Mouse (Mus musculus) frontal cortex, postnatal 36 days (tissue): Measurements from ENCODE around the gene Tubgcp4.
"Not testable (repeated sequence)": the region's sequence is repeated elsewhere in the genome, so short reads cannot be mapped to it uniquely, and the experiment has no call there.

Source experiments
- DNase-seq, 2 experiments: peaks; one replicate each; pipeline ENCODE4 v3.0.0; 2022; ENCODE audit warnings: low spot score in 2 of 2

Gene Tubgcp4

DNA sequence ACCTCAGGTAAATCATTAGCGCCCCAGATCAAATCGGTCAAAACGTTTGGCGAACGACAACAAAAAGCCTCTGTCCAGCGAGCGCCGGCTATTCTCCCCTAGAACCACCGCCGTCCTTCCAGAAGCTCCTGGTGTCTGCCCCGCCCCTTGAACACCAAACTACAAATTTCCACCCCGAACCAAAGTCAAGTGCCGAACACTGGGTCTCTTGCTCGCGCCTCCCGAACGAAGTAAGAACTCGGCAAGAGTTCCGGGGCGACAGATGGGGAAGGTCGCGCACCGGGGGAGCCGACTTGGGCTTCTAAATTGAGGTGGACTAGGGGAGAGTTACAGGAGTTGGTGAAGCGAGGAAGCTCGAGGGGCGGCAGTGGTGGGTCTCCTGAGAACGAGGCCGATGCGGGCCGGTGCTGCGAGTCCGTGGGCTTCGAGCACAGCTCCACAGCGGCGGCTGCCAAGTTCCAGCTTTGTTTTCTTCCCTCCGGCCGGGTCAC lies at the start of gene Tubgcp4:
Gene Tubgcp4, plus strand, starts transcription at position 174 of the 491 bp plus-strand sequence.
- DNase-seq, result no peak

DNA sequence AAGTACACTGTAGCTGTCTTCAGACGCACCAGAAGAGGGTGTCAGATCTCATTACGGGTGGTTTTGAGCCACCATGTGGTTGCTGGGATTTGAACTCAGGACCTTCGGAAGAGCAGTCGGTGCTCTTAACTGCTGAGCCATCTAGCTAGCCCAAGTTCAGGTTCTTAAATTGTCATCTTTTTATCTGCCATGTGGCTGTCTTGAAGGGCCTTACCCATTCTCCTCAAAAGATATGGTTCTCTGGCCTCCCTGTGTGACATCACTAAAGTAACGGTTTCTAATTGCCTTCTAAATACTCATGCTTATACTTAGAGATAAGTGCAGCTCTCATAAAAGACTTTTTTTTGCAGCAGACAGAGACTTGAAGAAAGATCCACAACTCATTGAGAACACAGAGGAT lies 44.2 kb upstream of the Tubgcp4 start:
- not testable (repeated sequence) for DNase-seq

DNA sequence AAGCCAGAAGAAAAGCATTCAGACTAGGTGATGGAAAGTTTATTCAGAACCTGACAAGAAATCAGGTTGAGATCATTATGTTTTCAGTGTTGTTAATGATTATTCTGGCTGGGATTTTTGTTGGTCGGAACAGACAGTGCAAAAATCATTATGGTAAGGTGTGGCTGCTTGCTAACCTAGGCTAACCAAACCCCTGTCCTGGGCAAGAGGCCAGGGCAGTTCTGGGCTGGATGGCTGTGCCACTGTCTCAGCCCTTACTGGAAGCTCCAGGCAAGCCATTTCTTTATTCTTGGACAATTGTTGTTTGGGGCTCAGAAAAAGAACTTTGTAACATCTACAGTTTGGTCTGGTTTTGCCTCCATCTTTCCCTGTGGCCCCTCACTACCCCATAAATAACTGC lies 42.9 kb upstream of the Tubgcp4 start:
- no peak for DNase-seq

DNA sequence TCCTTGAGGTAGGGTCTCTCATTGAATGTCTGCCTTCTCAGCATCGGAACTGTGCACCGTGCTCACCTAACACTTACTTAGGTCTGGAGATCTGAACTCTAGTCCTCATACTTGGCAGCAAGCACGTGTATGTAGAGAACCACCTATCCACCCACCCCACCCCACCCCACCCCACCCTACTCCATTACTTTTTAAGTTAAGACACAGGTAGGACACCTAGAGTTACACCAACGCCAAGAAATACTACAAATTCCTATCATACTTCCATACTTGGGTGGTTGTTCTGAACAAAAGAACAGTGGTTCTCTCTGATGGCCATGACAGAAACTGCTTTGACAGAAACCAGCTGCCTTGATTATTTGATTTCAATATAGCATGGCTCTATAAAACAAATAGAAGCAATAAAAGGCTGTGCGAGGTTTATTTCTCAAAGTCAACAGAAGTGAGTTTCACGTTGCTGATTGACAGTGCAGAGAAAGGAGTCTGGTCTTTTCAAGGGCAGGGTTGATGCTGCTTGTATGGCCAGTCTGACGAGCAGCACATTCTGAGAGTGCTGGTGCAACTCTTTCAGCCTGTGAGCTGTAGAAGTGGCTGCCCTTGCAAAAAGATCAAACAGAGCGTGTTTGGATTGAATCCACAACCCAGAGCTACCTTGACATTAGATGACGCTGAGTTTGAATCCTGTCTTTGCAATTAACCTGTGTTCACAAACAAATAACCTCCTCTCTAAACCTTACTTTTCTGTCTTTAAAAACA lies 41.4 kb upstream of the Tubgcp4 start:
- no peak for DNase-seq

DNA sequence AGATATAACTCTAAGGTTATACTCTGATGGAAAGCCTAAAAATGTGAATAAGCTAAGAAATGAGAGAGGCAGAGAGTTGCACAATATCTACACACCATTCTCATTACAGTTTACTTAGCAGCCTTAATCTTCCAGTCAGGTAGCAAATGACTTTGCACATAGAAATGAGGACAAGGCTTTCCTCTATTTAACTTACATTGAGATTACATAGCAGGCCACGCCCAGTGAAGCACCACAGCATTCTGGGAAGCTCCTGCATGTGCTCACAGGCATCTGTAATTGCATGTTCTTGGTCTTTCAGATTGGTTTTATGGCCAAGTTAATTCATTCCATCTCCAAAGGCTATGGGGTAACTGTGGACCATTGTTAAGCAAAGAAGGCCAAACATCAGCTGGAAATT lies 37.6 kb upstream of the Tubgcp4 start:
- DNase-seq, result no peak

- no peak for DNase-seq
These were observed 33.1 kb upstream of the Tubgcp4 start for GRCm38 (mm10) chr2:121137371-121137770.

GRCm38 (mm10) chr2:121139266-121140017 lies 31.0 kb upstream of the Tubgcp4 start:
- no peak for DNase-seq

DNA sequence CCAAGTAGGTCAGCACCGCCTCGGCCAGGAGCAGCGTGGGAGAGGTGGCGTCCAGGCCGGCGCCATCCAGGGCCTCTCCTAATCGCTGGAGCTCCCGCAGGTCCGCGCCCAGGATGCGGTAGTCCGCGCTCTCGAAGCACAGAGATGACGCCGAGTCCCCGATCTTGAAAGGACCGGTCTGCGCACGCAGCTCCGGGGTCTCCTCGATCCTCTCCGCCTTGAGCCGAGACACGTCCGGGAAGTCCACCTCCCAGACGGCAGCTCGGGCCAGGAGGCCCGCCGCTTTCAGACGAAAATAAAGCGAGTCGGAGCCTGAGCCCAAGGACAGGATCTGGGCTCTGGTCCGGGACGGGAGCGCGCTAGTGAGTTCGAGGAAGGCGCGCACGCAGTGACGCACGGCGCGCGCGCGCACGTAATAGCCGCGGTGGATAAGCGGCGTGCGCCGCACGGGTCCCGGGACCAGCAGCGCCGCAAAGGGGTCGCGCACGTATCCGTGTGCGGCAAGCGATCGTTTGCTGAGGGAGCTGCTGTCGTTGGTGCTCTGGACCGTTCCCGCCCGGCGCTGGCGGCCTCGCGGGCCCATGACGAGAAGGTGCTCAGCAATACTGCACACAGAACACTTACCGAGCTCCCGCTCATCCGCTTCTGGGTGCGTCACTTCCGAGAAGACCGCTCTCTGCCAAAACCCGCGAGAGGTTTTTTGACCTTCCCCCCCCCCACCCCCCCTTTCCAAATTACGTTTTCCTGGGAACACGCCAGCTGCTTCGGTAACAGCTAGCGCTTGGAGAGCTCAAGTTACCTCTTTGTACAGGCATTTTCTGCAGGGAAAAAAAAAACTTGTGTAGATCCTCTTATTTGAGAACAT lies 30.2 kb upstream of the Tubgcp4 start, which contains the start of the genes Adal and Lcmt2:
Gene Adal, plus strand, starts transcription at position 411 of the 865 bp plus-strand sequence.
Gene Lcmt2, minus strand, starts transcription at position 636 of the 865 bp plus-strand sequence.
- DNase-seq, result peak; percentile 92 to 95

- DNase-seq, result no peak
These were observed 29.0 kb upstream of the Tubgcp4 start for GRCm38 (mm10) chr2:121141216-121142035.

DNA sequence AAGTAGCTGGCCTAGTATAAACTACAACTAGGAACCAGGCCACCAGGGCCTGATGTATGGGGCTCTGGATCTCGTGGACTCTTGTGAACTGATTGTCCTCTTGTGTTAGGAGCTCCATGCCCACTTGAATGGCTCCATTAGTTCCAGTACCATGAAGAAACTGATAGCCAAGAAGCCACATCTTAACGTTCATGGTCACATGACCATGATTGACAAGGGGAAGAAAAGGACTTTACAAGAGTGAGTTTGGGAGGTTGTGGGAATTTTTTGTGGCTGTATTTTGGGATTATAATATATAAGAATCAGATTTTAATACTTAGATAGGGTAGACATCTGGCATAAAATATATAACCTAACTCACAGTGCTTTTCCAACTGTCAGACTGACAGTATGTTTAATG lies 28.0 kb upstream of the Tubgcp4 start:
- DNase-seq, result no peak

- no peak for DNase-seq
These were observed 20.8 kb upstream of the Tubgcp4 start for GRCm38 (mm10) chr2:121149679-121150078.

- DNase-seq, result no peak
These were observed 17.4 kb upstream of the Tubgcp4 start for GRCm38 (mm10) chr2:121153100-121153499.

DNA sequence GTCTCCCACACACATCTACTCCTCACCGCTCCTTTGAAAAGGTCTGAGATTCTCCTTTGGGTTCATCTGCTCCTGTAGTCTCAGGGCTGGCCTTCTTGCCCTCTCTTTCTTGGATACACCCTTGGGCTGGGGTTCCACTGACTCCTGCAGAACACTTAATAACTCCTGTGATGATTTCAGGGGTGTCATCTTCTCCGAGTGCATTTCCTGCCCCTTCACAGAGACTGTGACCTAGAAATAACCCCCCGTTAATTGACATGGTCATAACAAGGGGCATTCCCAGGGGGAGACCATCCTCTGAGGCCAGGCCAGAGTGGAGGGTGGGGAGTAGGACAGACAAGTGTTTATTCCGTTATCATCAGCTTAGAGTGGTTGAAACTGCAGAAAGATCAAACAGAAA lies 1.3 kb upstream of the Tubgcp4 start:
- DNase-seq, result no peak

GRCm38 (mm10) chr2:121169902-121170301 lies 552 bp upstream of the Tubgcp4 start:
- DNase-seq, result no peak

DNA sequence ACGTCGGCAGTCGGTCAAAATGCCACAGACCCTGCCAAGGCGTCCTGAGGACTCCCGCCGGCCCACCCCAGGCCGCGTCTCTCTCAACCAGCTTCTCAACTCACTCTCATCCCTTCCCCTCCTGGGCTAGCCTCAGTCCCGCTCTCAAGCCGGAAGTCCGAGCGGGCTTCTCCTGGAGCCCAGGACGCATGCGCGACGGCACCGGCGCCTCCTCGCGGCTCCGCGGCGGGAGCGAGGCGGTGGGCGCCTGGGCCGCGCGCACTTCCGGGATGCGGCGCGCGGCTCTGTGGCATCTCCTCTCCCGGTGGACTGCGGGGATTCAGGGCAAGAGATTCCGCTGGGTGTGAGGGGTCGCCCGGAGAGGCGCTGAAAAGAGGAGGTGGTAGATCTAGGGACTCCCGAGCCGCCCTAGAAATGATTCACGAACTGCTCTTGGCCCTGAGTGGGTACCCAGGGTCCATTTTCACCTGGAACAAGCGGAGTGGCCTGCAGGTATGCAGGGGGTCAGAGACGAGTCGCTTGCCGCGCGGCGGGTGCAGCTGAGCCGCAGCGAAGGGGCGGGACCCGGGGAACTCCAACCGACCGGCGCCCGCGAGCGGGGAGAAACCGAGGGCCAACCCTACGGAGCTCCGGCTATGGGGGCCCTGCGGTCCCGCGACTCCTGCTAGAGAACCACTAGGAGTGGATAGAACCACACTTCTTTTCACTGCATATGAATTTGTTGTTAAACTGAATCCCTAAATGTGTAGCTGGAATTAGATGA lies 707 bp downstream of the Tubgcp4 start, which contains the start of gene Zscan29:
Gene Zscan29, minus strand, starts transcription at position 146 of the 763 bp plus-strand sequence.
- DNase-seq, result peak; percentile 84 to 86

GRCm38 (mm10) chr2:121178828-121179479 lies 8.5 kb downstream of the Tubgcp4 start:
- no peak for DNase-seq

DNA sequence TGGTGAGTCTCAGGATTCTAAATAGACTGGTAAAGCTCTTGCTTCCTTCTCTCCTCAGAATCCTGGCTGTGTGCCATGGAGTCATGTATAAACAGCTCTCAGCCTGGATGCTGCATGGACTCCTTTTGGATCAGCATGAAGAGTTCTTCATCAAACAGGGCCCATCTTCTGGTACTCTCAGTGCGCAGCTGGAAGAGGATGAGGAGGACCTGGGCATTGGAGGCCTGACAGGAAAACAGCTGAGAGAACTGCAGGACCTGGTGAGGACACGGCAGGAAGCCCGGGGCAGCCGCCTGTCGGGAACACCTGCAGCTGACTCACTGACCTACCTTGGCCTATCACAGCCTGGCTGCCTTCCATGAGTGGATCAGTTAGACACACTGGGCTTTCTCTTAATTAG lies 13.0 kb downstream of the Tubgcp4 start:
- DNase-seq, result no peak

DNA sequence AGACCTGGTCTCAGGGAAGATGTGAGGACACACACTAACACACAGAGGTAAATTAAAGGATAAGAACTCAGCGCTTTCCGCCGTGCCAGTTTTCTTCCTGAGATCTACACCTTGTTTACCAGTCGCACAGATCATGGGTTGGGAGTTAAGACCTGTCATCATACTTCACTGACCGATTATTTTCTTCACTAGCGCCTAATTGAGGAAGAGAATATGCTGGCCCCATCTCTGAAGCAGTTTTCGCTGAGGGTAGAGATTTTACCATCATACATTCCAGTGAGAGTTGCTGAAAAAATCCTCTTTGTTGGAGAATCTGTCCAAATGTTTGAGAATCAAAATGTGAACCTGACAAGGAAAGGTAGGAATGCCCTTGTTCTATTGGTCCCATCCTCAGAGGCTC lies 13.7 kb downstream of the Tubgcp4 start:
- no peak for DNase-seq

DNA sequence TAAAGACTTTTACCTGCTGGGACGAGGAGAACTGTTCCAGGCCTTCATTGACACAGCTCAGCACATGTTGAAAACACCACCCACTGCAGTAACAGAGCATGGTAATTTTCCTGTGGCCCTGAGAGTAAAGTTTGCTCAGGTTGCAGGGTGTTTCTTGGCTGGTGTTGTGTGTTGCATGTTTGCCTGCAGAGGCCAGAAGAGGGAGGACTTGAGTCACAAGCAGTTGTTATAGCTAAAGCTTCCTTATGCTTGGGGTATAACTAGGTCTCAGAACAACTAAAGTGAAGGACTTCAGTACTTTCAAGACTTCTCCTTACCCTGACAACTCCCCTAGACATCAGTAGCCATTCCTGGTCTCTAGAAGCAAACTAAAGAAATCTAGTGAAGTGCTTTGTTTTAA lies 18.1 kb downstream of the Tubgcp4 start:
- no peak for DNase-seq

GRCm38 (mm10) chr2:121195466-121195865 lies 25.0 kb downstream of the Tubgcp4 start:
- DNase-seq, result peak in 1 of 2 experiments; percentile 78
